Mouse (Mus musculus): ENCODE measurements around the gene Slc38a6.

GRCm38 (mm10) chr12:73356696-73357095, 70.1 kb downstream of the Slc38a6 start:
- no peak for TF ChIP-seq POLR2A (IDR thresholded peaks at IDR 0.05; ENCODE audit: low read depth, low read length)
- TF ChIP-seq CTCF (conservative IDR thresholded peaks at IDR 0.05; ENCODE audit: insufficient read depth, insufficient read length, low read depth, low read length), result no peak

Data from kidney, adult 2 months (tissue).